Mouse (Mus musculus) hindbrain, embryonic 12.5 days (tissue): ENCODE measurements around the gene Phf13. TPM values are rescaled to one million over a fixed set of nuclear protein-coding genes. Genes with fewer than 3 reads are reported as not detected.

Source experiments
- ATAC-seq: fragments of 200-750 bp; cut with Nextera tagmentation; 2 replicates; pipeline ENCODE4 v1.8.0; 2017; ENCODE audit warnings: moderate TSS enrichment; ENCODE audit not compliant: low FRiP score
- H3K27ac ChIP-seq: fragments of 300-500 bp; sonication (generic); 2 replicates; pipeline ENCODE4 v1.5.1; 2016; ENCODE audit warnings: mild to moderate bottlenecking
- H3K27me3 ChIP-seq: fragments of 300-500 bp; sonication (generic); 2 replicates; pipeline ENCODE4 v1.6.1; 2016; ENCODE audit warnings: mild to moderate bottlenecking
- H3K36me3 ChIP-seq: fragments of 300-500 bp; sonication (generic); 2 replicates; pipeline ENCODE4 v1.6.1; 2016; ENCODE audit warnings: mild to moderate bottlenecking
- H3K4me1 ChIP-seq: fragments of 300-500 bp; sonication (generic); 2 replicates; pipeline ENCODE4 v1.6.1; 2016
- H3K4me2 ChIP-seq: fragments of 300-500 bp; sonication (generic); replicated peaks from 2 replicates; pipeline ENCODE4 v1.6.1; 2016; ENCODE audit warnings: mild to moderate bottlenecking
- H3K4me3 ChIP-seq: fragments of 300-500 bp; sonication (generic); 2 replicates; pipeline ENCODE4 v1.5.1; 2016; ENCODE audit warnings: mild to moderate bottlenecking
- H3K9ac ChIP-seq: fragments of 300-500 bp; sonication (generic); 2 replicates; pipeline ENCODE4 v1.6.1; 2016; ENCODE audit warnings: mild to moderate bottlenecking, moderate library complexity
- H3K9me3 ChIP-seq: fragments of 300-500 bp; sonication (generic); replicated peaks from 2 replicates; pipeline ENCODE4 v1.6.1; 2016; ENCODE audit warnings: mild to moderate bottlenecking
- WGBS: fragments of 180-500 bp; shearing (Covaris S2); methylation state at CpG from one replicate; pipeline ENCODE4 v1.1.7; 2016; 5-methylcytosine and 5-hydroxymethylcytosine counted together
- polyA plus RNA-seq: library from polyadenylated mRNA; unstranded; fragments of >200 nt; fragmentation: Nextera tagmentation; extraction: Ambion mirVana; gene quantifications from 2 replicates; pipeline ENCODE4 v1.2.1, GENCODE M21; 2016

The Phf13 gene
- polyA plus RNA-seq, 1 experiment from 2014 or later = 29.2 TPM

- no peak overlapping the region for H3K9ac ChIP-seq
- H3K9me3 ChIP-seq = no peaks in the 10 kb centered on the region
- peaks cover 34% of the 10 kb centered on the region for H3K36me3 ChIP-seq
- no peaks in the 10 kb centered on the region for H3K27me3 ChIP-seq
- no peak overlapping the region for H3K4me3 ChIP-seq
- H3K4me2 ChIP-seq = no peak overlapping the region
- no peak for ATAC-seq
- no peak overlapping the region for H3K27ac ChIP-seq
- peaks cover 29% of the 10 kb centered on the region for H3K4me1 ChIP-seq
- 55% methylated on average over 17 of the region's 17 CpGs for WGBS
These were observed 13.0 kb downstream of the Phf13 start for GRCm38 (mm10) chr4:151983043-151983442.

DNA sequence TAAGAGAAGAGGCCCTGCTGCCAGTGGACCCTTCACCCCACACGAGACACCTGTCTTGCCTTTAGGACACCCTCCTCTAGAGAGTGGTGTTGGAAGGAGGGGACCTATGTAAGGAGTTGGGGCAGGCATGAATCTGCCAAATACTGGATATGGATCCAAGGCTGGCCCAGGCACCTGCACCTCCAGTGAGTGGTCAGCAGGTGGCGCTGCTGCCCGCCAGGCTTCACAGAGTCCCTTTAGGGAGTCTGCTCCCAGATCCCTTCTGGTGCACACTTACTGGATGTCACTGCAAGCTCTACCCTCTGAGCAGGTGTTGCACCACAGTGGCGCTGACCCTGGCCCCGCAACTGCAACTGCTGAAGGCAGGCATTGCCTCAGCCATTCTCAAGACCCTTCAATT, 14.7 kb downstream of the Phf13 start:
- WGBS = 15% methylated on average over 5 of the region's 5 CpGs
- Histone ChIP-seq H3K4me3 (no peak overlapping the region), H3K27ac (no peak overlapping the region), H3K27me3 (no peaks in the 10 kb centered on the region), H3K36me3 (peaks cover 40% of the 10 kb centered on the region), H3K4me1 (peaks cover 16% of the 10 kb centered on the region), H3K4me2 (no peak overlapping the region), H3K9me3 (no peaks in the 10 kb centered on the region), H3K9ac (no peak overlapping the region)
- peak; percentile 53 for ATAC-seq

DNA sequence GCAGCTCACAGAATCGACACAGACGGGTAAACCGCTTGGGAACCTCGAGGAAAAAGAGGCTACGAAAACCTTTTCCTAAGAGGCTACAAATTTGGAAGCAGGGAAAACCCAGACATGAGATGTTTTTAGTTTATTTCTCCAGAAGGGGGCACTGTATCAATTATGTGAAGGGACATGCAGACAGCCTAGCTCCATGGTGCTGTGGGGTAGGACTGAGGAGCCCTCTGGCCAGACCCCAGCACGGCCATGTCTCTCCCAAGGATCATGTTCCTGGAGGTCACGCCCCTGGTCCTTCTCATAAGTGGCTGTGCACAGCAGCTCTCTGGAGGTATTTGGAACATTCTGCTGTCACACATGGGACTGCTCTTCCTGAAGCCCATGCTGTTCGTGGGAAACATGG, 15.4 kb downstream of the Phf13 start:
- Histone ChIP-seq H3K9me3 (no peaks in the 10 kb centered on the region), H3K4me1 (peaks cover 10% of the 10 kb centered on the region), H3K9ac (no peak overlapping the region), H3K27ac (no peak overlapping the region), H3K4me2 (no peak overlapping the region), H3K4me3 (no peak overlapping the region), H3K27me3 (no peaks in the 10 kb centered on the region), H3K36me3 (peaks cover 44% of the 10 kb centered on the region)
- ATAC-seq = no peak
- 83% methylated on average over 8 of the region's 8 CpGs for WGBS

DNA sequence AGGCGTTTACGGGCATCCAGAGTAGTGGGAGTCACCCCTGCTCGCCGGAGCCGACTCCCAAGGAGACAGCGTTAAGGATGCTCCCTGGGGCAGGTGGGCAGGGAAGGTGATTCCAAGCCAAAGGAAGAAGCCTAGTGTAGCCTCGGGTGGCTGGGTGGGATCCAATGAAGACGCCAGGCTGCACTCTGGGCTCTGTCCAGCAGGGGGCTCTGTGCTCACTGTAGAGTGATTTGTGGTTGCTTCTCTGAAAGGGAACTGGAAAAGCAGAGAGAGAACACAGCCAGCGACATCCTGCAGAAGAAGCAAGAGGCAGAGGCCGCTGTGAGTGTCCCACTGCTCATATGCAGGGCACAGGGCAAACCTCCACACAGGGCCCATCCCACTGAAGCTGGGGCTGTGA, 18.3 kb downstream of the Phf13 start:
- Histone ChIP-seq H3K36me3 (peaks cover 63% of the 10 kb centered on the region), H3K27me3 (no peaks in the 10 kb centered on the region), H3K4me1 (peaks cover under 1% of the 10 kb centered on the region; the same call in 1 of the 2 replicates), H3K4me2 (no peak overlapping the region), H3K9me3 (peaks cover 3% of the 10 kb centered on the region), H3K9ac (no peak overlapping the region), H3K27ac (no peak overlapping the region), H3K4me3 (no peak overlapping the region)
- 45% methylated on average over 10 of the region's 10 CpGs for WGBS
- ATAC-seq = no peak

DNA sequence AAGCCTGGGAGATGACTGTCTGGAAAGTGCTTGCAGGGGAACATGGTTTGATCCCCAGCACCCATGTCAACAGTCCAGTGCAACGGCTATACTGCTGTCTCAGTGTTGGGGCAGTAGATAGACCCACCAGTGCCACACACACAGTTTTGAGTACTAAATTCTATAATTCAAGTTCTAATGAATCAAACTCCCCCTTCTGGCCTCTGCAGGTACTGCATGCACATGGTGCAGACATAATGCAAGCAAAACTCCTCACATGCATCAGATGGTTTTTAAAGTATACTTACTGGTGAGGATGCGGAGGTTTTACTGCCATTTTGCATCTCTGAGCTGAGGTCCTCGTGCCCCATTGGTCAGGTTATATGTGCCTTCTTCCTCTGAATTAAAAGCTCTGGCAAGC, 20.6 kb downstream of the Phf13 start:
- no peaks in the 10 kb centered on the region for H3K27me3 ChIP-seq
- H3K4me3 ChIP-seq = no peak overlapping the region
- peaks cover 3% of the 10 kb centered on the region for H3K9me3 ChIP-seq
- peaks cover 60% of the 10 kb centered on the region for H3K36me3 ChIP-seq
- WGBS = 98% methylated on average over 3 of the region's 3 CpGs
- no peak overlapping the region for H3K9ac ChIP-seq
- H3K27ac ChIP-seq = no peak overlapping the region
- H3K4me2 ChIP-seq = no peak overlapping the region
- no peaks in the 10 kb centered on the region for H3K4me1 ChIP-seq
- ATAC-seq = no peak

- H3K4me3 ChIP-seq = no peak overlapping the region
- no peak overlapping the region for H3K4me2 ChIP-seq
- H3K9me3 ChIP-seq = peaks cover 3% of the 10 kb centered on the region
- H3K9ac ChIP-seq = no peak overlapping the region
- peaks cover 11% of the 10 kb centered on the region for H3K4me1 ChIP-seq
- WGBS = 71% methylated on average over 10 of the region's 10 CpGs
- H3K36me3 ChIP-seq = peaks cover 51% of the 10 kb centered on the region
- ATAC-seq = no peak
- H3K27ac ChIP-seq = no peak overlapping the region
- H3K27me3 ChIP-seq = no peaks in the 10 kb centered on the region
These were observed 23.7 kb downstream of the Phf13 start for GRCm38 (mm10) chr4:151972221-151972967.

DNA sequence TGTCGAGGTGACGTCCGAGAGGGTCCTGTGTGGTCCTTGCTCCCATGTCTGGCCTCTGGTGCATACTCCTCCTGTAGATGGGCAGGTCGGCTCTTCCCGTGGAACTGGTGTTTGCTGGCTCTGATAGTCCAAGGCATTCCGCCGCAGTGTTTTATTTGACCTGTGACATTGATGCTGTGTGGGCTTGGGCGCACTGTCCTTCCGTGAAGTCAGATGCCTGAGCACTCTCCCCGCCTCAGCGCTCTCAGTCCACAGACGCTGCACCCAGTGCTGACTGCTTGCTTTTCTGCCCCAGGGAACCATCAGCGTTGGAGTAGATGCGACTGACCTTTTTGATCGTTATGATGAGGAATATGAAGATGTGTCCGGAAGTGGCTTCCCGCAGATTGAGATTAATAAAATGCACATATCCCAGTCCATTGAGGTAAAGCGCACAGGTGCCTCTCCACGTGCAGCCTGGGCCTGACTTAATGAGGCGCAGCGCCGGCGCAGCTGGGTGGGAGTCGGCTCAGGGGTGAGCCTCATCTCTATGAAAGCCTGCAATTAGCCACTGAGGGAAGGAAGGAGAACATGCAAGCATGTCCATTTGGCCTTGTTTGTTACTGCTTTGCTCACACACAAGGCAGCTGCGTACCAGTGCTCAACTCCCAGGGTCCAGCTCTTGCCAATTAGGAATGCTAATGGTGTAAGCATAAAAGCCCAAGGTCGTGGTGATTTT, 27.7 kb downstream of the Phf13 start:
- Histone ChIP-seq H3K4me1 (peaks cover 11% of the 10 kb centered on the region), H3K27ac (peak overlapping the region; percentile 60), H3K36me3 (peaks cover 40% of the 10 kb centered on the region), H3K27me3 (no peaks in the 10 kb centered on the region), H3K9me3 (no peaks in the 10 kb centered on the region), H3K4me3 (no peak overlapping the region), H3K9ac (no peak overlapping the region), H3K4me2 (no peak overlapping the region)
- 81% methylated on average over 26 of the region's 26 CpGs for WGBS
- peak; percentile 61 for ATAC-seq

- Histone ChIP-seq H3K27me3 (no peaks in the 10 kb centered on the region), H3K9ac (no peak overlapping the region), H3K9me3 (no peaks in the 10 kb centered on the region), H3K27ac (no peak overlapping the region), H3K4me3 (no peak overlapping the region), H3K4me1 (no peaks in the 10 kb centered on the region), H3K4me2 (no peak overlapping the region), H3K36me3 (peaks cover 64% of the 10 kb centered on the region)
- 83% methylated on average over 3 of the region's 3 CpGs for WGBS
- no peak for ATAC-seq
These were observed 33.2 kb downstream of the Phf13 start for GRCm38 (mm10) chr4:151962817-151963216.

- Histone ChIP-seq H3K27me3 (no peaks in the 10 kb centered on the region), H3K9ac (no peak overlapping the region)
- WGBS = 94% methylated on average over 3 of the region's 3 CpGs
These were observed 35.6 kb downstream of the Phf13 start for GRCm38 (mm10) chr4:151960513-151960854.

DNA sequence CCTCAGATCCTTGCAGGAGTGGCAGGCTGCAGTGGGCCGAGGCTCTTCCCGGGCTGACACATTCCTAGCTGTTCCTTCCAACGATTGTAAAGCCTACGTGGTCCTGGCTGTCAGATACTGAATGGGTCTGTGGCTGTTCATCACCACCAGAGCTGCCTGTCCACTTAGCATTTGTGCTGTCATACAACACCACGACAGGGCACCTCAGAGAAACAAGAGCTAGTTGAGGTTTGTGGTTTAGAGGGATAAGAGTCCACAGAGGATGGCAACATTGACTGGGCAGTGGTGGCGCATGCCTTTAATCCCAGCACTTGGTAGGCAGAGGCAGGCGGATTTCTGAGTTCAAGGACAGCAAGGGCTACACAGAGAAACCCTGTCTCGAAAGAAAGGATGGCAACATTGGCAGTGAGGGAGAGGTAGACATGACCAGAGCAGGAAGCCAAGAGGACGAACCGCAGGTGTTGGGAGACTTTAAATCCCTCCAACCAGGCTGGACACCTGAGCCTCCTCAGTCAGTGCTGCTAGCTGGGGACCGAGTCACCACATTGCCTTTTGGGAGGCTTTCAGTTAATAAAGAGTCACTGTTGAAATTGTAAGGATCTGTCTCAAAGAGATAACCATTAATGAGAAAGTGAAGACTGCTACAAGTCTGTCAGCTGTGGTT, 36.1 kb downstream of the Phf13 start:
- no peak for ATAC-seq
- Histone ChIP-seq H3K4me3 (no peak overlapping the region), H3K4me1 (no peaks in the 10 kb centered on the region), H3K36me3 (peaks cover 79% of the 10 kb centered on the region), H3K27ac (no peak overlapping the region), H3K4me2 (no peak overlapping the region), H3K9ac (no peak overlapping the region), H3K9me3 (no peaks in the 10 kb centered on the region), H3K27me3 (no peaks in the 10 kb centered on the region)
- WGBS = 95% methylated on average over 11 of the region's 11 CpGs

More at GRCm38 (mm10) chr4:151960513-151960854, 35.6 kb downstream of the Phf13 start:
- H3K9me3 ChIP-seq = no peaks in the 10 kb centered on the region
- no peak overlapping the region for H3K27ac ChIP-seq
- peaks cover 80% of the 10 kb centered on the region for H3K36me3 ChIP-seq
- H3K4me1 ChIP-seq = no peaks in the 10 kb centered on the region
- no peak for ATAC-seq
- no peak overlapping the region for H3K4me2 ChIP-seq
- no peak overlapping the region for H3K4me3 ChIP-seq

DNA sequence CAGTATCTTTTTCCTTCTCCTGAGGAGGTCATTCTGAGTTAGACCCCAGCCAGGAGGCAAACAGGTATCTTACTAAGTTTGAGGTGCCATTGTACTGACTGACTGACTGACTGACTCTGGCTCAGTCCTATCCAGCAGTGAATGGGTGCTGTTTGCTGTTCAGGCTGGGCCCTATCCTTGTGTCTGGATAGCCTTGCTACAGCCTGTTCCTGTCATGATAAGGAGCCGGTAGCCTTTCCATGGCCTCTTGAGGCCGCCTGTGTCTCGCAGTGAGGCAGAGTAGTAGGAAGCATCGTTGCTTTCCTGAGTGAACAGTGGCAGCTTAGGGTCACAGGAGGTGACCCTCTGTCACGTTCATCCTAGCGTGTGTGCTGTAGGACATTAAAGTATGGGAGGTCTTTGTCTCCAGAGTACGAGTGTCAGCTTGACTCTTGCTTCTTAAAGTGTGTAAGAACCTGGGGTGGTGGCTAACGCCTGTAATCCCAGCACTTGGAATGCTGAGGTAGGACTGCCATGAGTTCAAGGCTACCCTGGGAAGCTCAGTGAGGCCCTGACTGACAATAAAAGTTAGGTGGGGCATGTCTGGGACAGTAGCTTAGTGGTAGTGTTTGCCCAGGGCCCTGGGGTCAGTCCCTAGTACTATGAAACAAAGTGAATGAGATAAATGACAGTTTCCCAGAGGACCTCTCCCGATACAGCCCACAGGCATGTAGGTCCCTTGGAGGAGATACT, 38.3 kb downstream of the Phf13 start:
- no peak overlapping the region for H3K4me3 ChIP-seq
- no peaks in the 10 kb centered on the region for H3K4me1 ChIP-seq
- 88% methylated on average over 9 of the region's 9 CpGs for WGBS
- H3K27ac ChIP-seq = no peak overlapping the region
- no peaks in the 10 kb centered on the region for H3K9me3 ChIP-seq
- H3K36me3 ChIP-seq = peaks cover 80% of the 10 kb centered on the region
- no peak overlapping the region for H3K4me2 ChIP-seq
- no peak for ATAC-seq
- H3K27me3 ChIP-seq = no peaks in the 10 kb centered on the region
- H3K9ac ChIP-seq = no peak overlapping the region

DNA sequence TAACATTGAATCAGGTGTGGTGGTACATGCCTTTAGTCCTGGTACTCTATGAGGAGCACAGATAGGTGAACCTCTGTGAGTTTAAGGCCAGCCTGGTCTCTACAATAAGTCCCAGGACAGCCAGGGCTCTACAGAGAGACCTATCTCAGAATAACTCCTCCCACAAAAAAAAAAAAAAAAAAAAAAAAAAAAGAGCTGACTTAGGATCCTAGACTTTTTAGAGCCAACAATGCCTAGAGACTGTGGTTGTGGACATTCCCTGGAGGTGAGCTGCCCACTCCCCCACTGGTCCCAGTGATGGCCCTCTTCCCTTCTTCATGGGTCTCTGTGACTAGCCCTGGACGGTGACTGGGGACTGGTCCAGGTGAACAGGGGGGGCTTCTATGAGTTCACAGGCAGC, 40.3 kb downstream of the Phf13 start:
- WGBS = 100% methylated on average over 1 of the region's 1 CpGs
- H3K4me2 ChIP-seq = no peak overlapping the region
- ATAC-seq = no peak
- H3K9ac ChIP-seq = no peak overlapping the region
- H3K4me1 ChIP-seq = no peaks in the 10 kb centered on the region
- H3K27ac ChIP-seq = no peak overlapping the region; the same call in 1 of the 2 replicates
- H3K4me3 ChIP-seq = no peak overlapping the region
- no peaks in the 10 kb centered on the region for H3K27me3 ChIP-seq
- peaks cover 78% of the 10 kb centered on the region for H3K36me3 ChIP-seq
- no peaks in the 10 kb centered on the region for H3K9me3 ChIP-seq
